Mouse (Mus musculus) 416B (cell line): ENCODE measurements around the gene Llcfc1.

Experiments
- DNase-seq: peaks from one replicate; pipeline ENCODE4 v3.0.0; 2011; ENCODE audit warnings: low read depth

The Llcfc1 gene

DNA sequence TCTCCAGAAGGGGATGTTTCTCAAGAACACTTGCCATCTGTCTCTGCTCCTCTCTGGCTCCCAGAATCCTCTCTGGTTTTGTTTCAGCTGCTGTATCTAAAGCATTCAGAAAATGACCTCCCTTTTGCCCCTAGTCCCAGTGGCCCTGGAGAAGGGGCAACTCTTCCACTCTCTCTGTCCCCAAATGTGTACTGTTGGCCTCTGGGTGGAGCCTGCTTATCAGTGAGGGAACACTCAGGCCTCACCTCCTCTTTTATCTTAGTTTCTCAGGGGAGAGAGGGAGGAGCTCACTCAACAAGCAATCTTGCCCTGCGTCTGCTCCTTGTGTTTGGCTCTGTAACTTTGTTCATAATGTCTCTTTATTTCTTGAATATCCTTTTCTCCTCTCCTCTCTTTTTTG is 19.9 kb downstream of the Llcfc1 start, which contains the start of gene Kel:
Kel (minus strand) TSS at position 217 of the 400 bp plus-strand sequence.
- no peak for DNase-seq

DNA sequence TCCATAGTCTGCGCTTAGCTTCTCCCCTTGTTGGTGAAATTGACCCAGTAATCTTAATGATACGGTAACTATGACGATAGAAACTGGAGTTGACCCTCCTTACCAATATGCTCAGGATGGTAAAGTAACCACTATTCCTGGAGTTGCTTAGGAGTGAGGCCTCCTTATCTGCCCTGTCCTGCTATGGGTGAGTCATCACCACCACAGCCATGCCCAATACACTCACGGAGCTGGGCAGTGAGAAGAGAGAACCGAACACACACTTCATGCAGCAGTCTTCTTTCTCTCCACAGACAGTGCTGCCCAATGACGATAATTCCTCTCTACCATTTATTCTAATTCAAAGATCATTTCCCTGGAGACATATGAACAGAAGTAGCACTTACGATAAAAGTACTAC is 22.0 kb downstream of the Llcfc1 start:
- peak; percentile 34 for DNase-seq

GRCm38 (mm10) chr6:41710281-41710680 is 26.1 kb downstream of the Llcfc1 start:
- no peak for DNase-seq

DNA sequence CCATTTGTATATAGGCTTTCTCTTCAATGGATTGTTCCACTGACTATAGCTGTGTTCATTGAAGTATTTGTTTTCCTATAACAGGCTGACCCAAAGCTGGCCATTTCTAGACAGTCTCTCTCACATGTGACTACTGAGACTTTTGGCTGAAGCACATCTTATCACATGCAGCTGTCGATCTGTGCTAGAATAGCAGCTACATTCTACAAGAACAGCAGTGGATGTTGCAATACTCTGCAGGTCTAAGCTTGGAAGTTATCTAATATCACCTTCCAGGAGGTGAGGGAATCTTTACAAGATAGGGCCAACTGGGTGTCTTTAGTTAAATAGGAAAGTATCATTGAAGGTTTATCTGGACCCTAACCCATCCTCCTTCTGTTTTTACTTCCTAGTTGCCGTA is 37.2 kb downstream of the Llcfc1 start:
- DNase-seq = no peak

DNA sequence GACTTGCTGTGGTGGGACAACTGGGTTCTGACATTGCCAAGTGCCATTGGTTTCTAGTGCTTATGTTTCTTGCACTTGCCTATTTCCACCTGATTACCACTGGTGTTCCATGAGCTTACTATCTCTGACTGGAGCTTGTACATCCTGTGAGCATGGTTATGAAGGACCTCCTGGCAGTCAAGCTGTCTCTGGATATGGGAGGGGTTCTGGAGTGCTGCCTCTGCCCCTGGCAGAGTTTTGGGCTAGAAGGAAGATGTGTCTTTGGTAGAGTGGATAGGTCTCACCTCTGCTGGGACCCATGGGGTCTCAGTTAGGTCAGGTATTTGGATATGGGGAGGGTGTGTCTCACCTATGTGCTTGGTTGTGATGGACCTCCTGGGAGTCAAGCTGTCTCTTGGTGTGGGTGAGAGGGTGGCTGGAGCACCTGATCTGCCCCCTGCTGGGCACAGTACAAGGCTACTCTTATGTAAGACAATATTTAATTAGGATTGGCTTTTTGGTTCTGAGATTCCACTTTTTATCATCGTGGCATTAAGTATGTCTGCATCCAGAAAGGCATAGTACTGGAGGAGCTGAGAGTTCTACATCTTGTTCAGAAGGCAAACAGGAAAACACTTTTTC is 43.9 kb downstream of the Llcfc1 start:
- DNase-seq = peak; percentile 5

- DNase-seq = no peak
Observed at GRCm38 (mm10) chr6:41734719-41735470, 50.7 kb downstream of the Llcfc1 start.
